Mouse (Mus musculus): Measurements from ENCODE around the gene Stard13. TPM values are rescaled to one million over a fixed set of nuclear protein-coding genes. Genes with fewer than 3 reads are reported as not detected.

The Stard13 gene
- polyA plus RNA-seq, 1 experiment from 2014 or later: 3.7 TPM

GRCm38 (mm10) chr5:151046131-151046530 lies 187.5 kb downstream of the Stard13 start:
- H3K4me3 ChIP-seq (ENCODE audit: low read depth, low read length): no peak overlapping the region
- no peaks in the 10 kb centered on the region for H3K27me3 ChIP-seq (replicated peaks; ENCODE audit: control insufficient read depth, insufficient read depth, low read length)
- 92% methylated on average over 6 of the region's 6 CpGs for WGBS
- no peak overlapping the region for H3K27ac ChIP-seq (ENCODE audit: low read depth, low read length)
- no peak for ATAC-seq
- no peak overlapping the region for H3K4me2 ChIP-seq (replicated peaks; ENCODE audit: low read depth)
- H3K9ac ChIP-seq (ENCODE audit: low read depth, low read length): no peak overlapping the region
- no peak for TF ChIP-seq CTCF (IDR thresholded peaks at IDR 0.05; ENCODE audit: low read depth)
- H3K36me3 ChIP-seq (ENCODE audit: control insufficient read depth, insufficient read depth): peaks cover 66% of the 10 kb centered on the region
- H3K9me3 ChIP-seq (ENCODE audit: control insufficient read depth): no peaks in the 10 kb centered on the region
- no peaks in the 10 kb centered on the region for H3K4me1 ChIP-seq (replicated peaks; ENCODE audit: control insufficient read depth, insufficient read depth, low read length)

DNA sequence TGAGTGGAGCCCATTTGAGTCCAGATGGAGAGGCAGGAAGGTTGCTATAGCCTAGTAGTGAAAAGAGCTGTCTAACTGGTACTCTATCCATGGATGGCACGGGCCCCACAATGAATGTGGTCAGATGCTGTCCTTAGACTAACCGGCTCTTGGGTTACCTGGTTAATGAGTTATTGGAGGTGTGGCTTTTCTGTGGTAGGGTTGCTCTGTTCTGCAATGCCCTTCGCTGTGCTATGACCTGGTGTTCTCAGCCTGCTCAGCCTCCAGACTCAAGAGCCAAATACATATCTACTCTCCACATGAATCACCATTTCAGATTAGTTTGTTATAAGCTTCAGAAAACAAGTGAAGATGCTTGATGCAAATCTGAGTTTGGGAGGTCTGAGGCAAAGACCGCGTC lies 190.7 kb downstream of the Stard13 start:
- Histone ChIP-seq H3K4me3 (ENCODE audit: low read depth, low read length) (no peak overlapping the region), H3K27ac (ENCODE audit: low read depth, low read length) (no peak overlapping the region), H3K4me1 (replicated peaks; ENCODE audit: control insufficient read depth, insufficient read depth, low read length) (no peaks in the 10 kb centered on the region), H3K9me3 (ENCODE audit: control insufficient read depth) (no peaks in the 10 kb centered on the region), H3K36me3 (ENCODE audit: control insufficient read depth, insufficient read depth) (peaks cover 47% of the 10 kb centered on the region), H3K4me2 (replicated peaks; ENCODE audit: low read depth) (no peak overlapping the region), H3K27me3 (replicated peaks; ENCODE audit: control insufficient read depth, insufficient read depth, low read length) (no peaks in the 10 kb centered on the region), H3K9ac (ENCODE audit: low read depth, low read length) (no peak overlapping the region)
- ATAC-seq: peak; percentile 70
- no peak for TF ChIP-seq CTCF (IDR thresholded peaks at IDR 0.05; ENCODE audit: low read depth)
- WGBS: 69% methylated on average over 5 of the region's 5 CpGs

GRCm38 (mm10) chr5:151037871-151038270 lies 195.8 kb downstream of the Stard13 start:
- Histone ChIP-seq H3K27me3 (replicated peaks; ENCODE audit: control insufficient read depth, insufficient read depth, low read length) (no peaks in the 10 kb centered on the region), H3K9me3 (ENCODE audit: control insufficient read depth) (no peaks in the 10 kb centered on the region), H3K27ac (ENCODE audit: low read depth, low read length) (no peak overlapping the region), H3K4me2 (replicated peaks; ENCODE audit: low read depth) (no peak overlapping the region), H3K4me1 (replicated peaks; ENCODE audit: control insufficient read depth, insufficient read depth, low read length) (no peaks in the 10 kb centered on the region), H3K36me3 (ENCODE audit: control insufficient read depth, insufficient read depth) (peaks cover 27% of the 10 kb centered on the region), H3K4me3 (ENCODE audit: low read depth, low read length) (no peak overlapping the region), H3K9ac (ENCODE audit: low read depth, low read length) (no peak overlapping the region)
- no peak for ATAC-seq
- no peak for TF ChIP-seq CTCF (IDR thresholded peaks at IDR 0.05; ENCODE audit: low read depth)
- WGBS: 90% methylated on average over 7 of the region's 7 CpGs

GRCm38 (mm10) chr5:151034715-151035512 lies 198.7 kb downstream of the Stard13 start:
- Histone ChIP-seq H3K4me2 (replicated peaks; ENCODE audit: low read depth) (no peak overlapping the region), H3K36me3 (ENCODE audit: control insufficient read depth, insufficient read depth) (peaks cover 15% of the 10 kb centered on the region; the same call in 1 of the 2 replicates), H3K9me3 (ENCODE audit: control insufficient read depth) (no peaks in the 10 kb centered on the region), H3K4me3 (ENCODE audit: low read depth, low read length) (no peak overlapping the region), H3K4me1 (replicated peaks; ENCODE audit: control insufficient read depth, insufficient read depth, low read length) (no peaks in the 10 kb centered on the region), H3K27ac (ENCODE audit: low read depth, low read length) (no peak overlapping the region), H3K9ac (ENCODE audit: low read depth, low read length) (no peak overlapping the region), H3K27me3 (replicated peaks; ENCODE audit: control insufficient read depth, insufficient read depth, low read length) (no peaks in the 10 kb centered on the region)
- no peak for TF ChIP-seq CTCF (IDR thresholded peaks at IDR 0.05; ENCODE audit: low read depth)
- ATAC-seq: no peak
- WGBS: 61% methylated on average over 9 of the region's 9 CpGs

DNA sequence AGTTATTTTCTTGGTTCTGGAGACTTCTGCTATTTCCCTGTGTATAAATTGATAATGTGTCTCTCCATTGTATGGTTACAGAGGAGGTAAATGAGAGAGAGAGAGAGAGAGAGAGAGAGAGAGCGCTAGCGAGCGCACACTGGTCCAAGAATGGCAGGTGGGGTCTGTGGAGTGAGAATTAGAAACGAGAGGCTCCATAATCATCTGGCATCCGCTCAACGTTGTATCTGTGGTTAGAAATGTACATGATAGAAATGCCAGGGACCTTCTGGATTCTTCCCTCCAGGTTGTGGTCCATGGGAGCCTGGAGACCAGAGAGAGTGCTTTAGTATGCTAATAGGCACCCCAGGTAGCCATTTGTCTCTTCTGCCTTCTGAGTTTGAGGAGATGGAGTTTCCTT lies 204.7 kb downstream of the Stard13 start:
- Histone ChIP-seq H3K27ac (ENCODE audit: low read depth, low read length) (no peak overlapping the region), H3K4me2 (replicated peaks; ENCODE audit: low read depth) (no peak overlapping the region), H3K9me3 (ENCODE audit: control insufficient read depth) (no peaks in the 10 kb centered on the region), H3K4me3 (ENCODE audit: low read depth, low read length) (no peak overlapping the region), H3K9ac (ENCODE audit: low read depth, low read length) (no peak overlapping the region), H3K36me3 (ENCODE audit: control insufficient read depth, insufficient read depth) (no peaks in the 10 kb centered on the region), H3K4me1 (replicated peaks; ENCODE audit: control insufficient read depth, insufficient read depth, low read length) (no peaks in the 10 kb centered on the region), H3K27me3 (replicated peaks; ENCODE audit: control insufficient read depth, insufficient read depth, low read length) (no peaks in the 10 kb centered on the region)
- no peak for TF ChIP-seq CTCF (IDR thresholded peaks at IDR 0.05; ENCODE audit: low read depth)
- ATAC-seq: no peak
- 70% methylated on average over 6 of the region's 6 CpGs for WGBS

- 77% methylated on average over 7 of the region's 7 CpGs for WGBS
- Histone ChIP-seq H3K27ac (ENCODE audit: low read depth, low read length) (no peak overlapping the region), H3K4me3 (ENCODE audit: low read depth, low read length) (no peak overlapping the region), H3K4me2 (replicated peaks; ENCODE audit: low read depth) (no peak overlapping the region), H3K9me3 (ENCODE audit: control insufficient read depth) (no peaks in the 10 kb centered on the region), H3K4me1 (replicated peaks; ENCODE audit: control insufficient read depth, insufficient read depth, low read length) (no peaks in the 10 kb centered on the region), H3K27me3 (replicated peaks; ENCODE audit: control insufficient read depth, insufficient read depth, low read length) (no peaks in the 10 kb centered on the region), H3K36me3 (ENCODE audit: control insufficient read depth, insufficient read depth) (no peaks in the 10 kb centered on the region), H3K9ac (ENCODE audit: low read depth, low read length) (no peak overlapping the region)
- no peak for ATAC-seq
- no peak for TF ChIP-seq CTCF (IDR thresholded peaks at IDR 0.05; ENCODE audit: low read depth)
These were observed 206.5 kb downstream of the Stard13 start for GRCm38 (mm10) chr5:151027171-151027570.

Data from intestine, postnatal 0 days (tissue).